Mouse (Mus musculus) bone marrow, adult 2 months (tissue): ENCODE data around the gene Nek7. TPM values are rescaled to one million over a fixed set of nuclear protein-coding genes. Genes with fewer than 3 reads are reported as not detected.

Source experiments
- H3K27ac ChIP-seq: fragments of 200-500 bp; 2 replicates; pipeline ENCODE4 v1.5.1; 2012; ENCODE audit warnings: low read depth, mild to moderate bottlenecking, control low read depth, inconsistent platforms, low read length; ENCODE audit not compliant: control insufficient read depth, poor library complexity, insufficient read depth
- H3K4me1 ChIP-seq: fragments of 200-500 bp; 2 replicates; pipeline ENCODE4 v1.6.1; 2011; ENCODE audit warnings: low read length; ENCODE audit not compliant: control insufficient read depth, insufficient read depth
- H3K4me3 ChIP-seq: fragments of 200-500 bp; replicated peaks from 2 replicates; pipeline ENCODE3; 2011; ENCODE audit warnings: mild to moderate bottlenecking, low read depth, low read length, control low read depth; ENCODE audit not compliant: control insufficient read depth
- CTCF ChIP-seq: fragments of 200-500 bp; IDR thresholded peaks from 2 replicates; pipeline ENCODE4 v1.5.1; 2011; ENCODE audit warnings: low read length, control low read depth; ENCODE audit not compliant: control insufficient read depth, insufficient read depth
- POLR2A ChIP-seq: fragments of 200-500 bp; IDR thresholded peaks from 2 replicates; pipeline ENCODE4 v1.6.1; 2011; ENCODE audit warnings: low read depth, mild to moderate bottlenecking, control low read depth, low read length, borderline replicate concordance; ENCODE audit not compliant: control insufficient read depth
- WGBS: fragments of 180-500 bp; shearing (Covaris S2); methylation state at CpG from one replicate; pipeline ENCODE4 v1.1.7; 2018; 5-methylcytosine and 5-hydroxymethylcytosine counted together
- polyA plus RNA-seq: library from polyadenylated mRNA; stranded (reverse); fragments of >200 nt; gene quantifications from 2 replicates; pipeline ENCODE4 v1.2.4, GENCODE M21; 2011; ENCODE audit warnings: low replicate concordance; ENCODE audit not compliant: missing spikeins, insufficient read depth, insufficient read length

The Nek7 gene
- polyA plus RNA-seq, 1 experiment, result 11.3 TPM

GRCm38 (mm10) chr1:138575629-138576028 lies 44.3 kb downstream of the Nek7 start:
- whole genome bisulfite sequencing, result 78% methylated on average over 2 of the region's 2 CpGs
- no peak for TF ChIP-seq POLR2A
- TF ChIP-seq CTCF, result no peak
- no peak overlapping the region for H3K27ac ChIP-seq
- H3K4me3 ChIP-seq, result no peak overlapping the region
- no peaks in the 10 kb centered on the region; the same call in 1 of the 2 replicates for H3K4me1 ChIP-seq

- WGBS, result 89% methylated on average over 22 of the region's 22 CpGs
- Histone ChIP-seq H3K4me3 (no peak overlapping the region), H3K27ac (no peak overlapping the region), H3K4me1 (no peaks in the 10 kb centered on the region)
- TF ChIP-seq POLR2A, result no peak
- TF ChIP-seq CTCF, result no peak
Measured at GRCm38 (mm10) chr1:138571565-138572361, 48.2 kb downstream of the Nek7 start.

- 72% methylated on average over 2 of the region's 2 CpGs for WGBS
- no peak overlapping the region for H3K4me3 ChIP-seq
Measured at GRCm38 (mm10) chr1:138571038-138571441, 48.9 kb downstream of the Nek7 start.

GRCm38 (mm10) chr1:138568434-138569232 lies 51.3 kb downstream of the Nek7 start:
- H3K27ac ChIP-seq, result no peak overlapping the region
- no peaks in the 10 kb centered on the region; the same call in 1 of the 2 replicates for H3K4me1 ChIP-seq
- 81% methylated on average over 6 of the region's 6 CpGs for WGBS
- no peak overlapping the region for H3K4me3 ChIP-seq
- TF ChIP-seq CTCF, result no peak
- TF ChIP-seq POLR2A, result no peak

More at GRCm38 (mm10) chr1:138571038-138571441, 48.9 kb downstream of the Nek7 start:
- Histone ChIP-seq H3K4me1 (no peaks in the 10 kb centered on the region), H3K27ac (no peak overlapping the region)
- TF ChIP-seq CTCF (no peak), POLR2A (no peak)

- no peak for TF ChIP-seq CTCF
- TF ChIP-seq POLR2A, result no peak
- Histone ChIP-seq H3K4me3 (no peak overlapping the region), H3K27ac (no peak overlapping the region), H3K4me1 (no peaks in the 10 kb centered on the region; the same call in 1 of the 2 replicates)
- WGBS, result 83% methylated on average over 9 of the region's 9 CpGs
Measured at GRCm38 (mm10) chr1:138567946-138568345, 52.0 kb downstream of the Nek7 start.

GRCm38 (mm10) chr1:138564677-138565076 lies 55.3 kb downstream of the Nek7 start:
- H3K4me3 ChIP-seq, result no peak overlapping the region
- no peaks in the 10 kb centered on the region; the same call in 1 of the 2 replicates for H3K4me1 ChIP-seq
- TF ChIP-seq POLR2A (no peak), CTCF (no peak)
- 62% methylated on average over 6 of the region's 6 CpGs for WGBS
- H3K27ac ChIP-seq, result no peak overlapping the region

GRCm38 (mm10) chr1:138560733-138561132 lies 59.2 kb downstream of the Nek7 start:
- H3K27ac ChIP-seq, result no peak overlapping the region
- no peak overlapping the region for H3K4me3 ChIP-seq
- TF ChIP-seq CTCF, result no peak
- no peak for TF ChIP-seq POLR2A
- WGBS, result 83% methylated on average over 12 of the region's 12 CpGs
- H3K4me1 ChIP-seq, result no peaks in the 10 kb centered on the region; the same call in 1 of the 2 replicates

- no peak for TF ChIP-seq CTCF
- TF ChIP-seq POLR2A, result no peak
- WGBS, result 67% methylated on average over 12 of the region's 12 CpGs
- no peaks in the 10 kb centered on the region; the same call in 1 of the 2 replicates for H3K4me1 ChIP-seq
Measured at GRCm38 (mm10) chr1:138559213-138560101, 60.5 kb downstream of the Nek7 start.

More at GRCm38 (mm10) chr1:138559213-138560101, 60.5 kb downstream of the Nek7 start:
- Histone ChIP-seq H3K27ac (no peak overlapping the region; the same call in 1 of the 2 replicates), H3K4me3 (no peak overlapping the region)
